Mouse (Mus musculus): ENCODE data around the gene Igf2bp2. TPM values are rescaled to one million over a fixed set of nuclear protein-coding genes. Genes with fewer than 3 reads are reported as not detected.

Gene Igf2bp2
- total and polyA plus RNA-seq, 2 experiments from 2014 or later = 5.5 to 8.7 TPM

DNA sequence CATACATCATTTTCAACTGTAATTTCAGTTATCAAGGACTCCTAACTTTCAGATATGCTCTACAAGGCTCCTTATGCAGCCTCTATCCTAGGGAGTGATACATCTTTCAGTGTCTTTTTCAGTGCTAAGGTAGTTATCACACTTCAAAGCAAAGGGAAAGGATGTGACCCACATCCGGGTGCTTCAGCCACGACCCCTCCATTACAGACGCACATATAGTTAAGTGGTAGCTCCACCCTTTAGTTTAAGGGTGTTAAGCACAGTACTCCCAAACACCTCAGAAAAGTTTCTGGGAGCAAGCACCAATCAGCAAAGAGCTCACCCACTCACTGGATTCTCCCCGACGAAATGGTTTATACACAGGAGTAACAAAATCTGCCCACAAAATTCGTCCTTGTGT is 88.0 kb downstream of the Igf2bp2 start:
- no peaks in the 10 kb centered on the region for H3K36me3 ChIP-seq (ENCODE audit: insufficient read depth, low read length)

GRCm38 (mm10) chr16:22071361-22071760 is 91.7 kb downstream of the Igf2bp2 start:
- WGBS = 79% methylated on average over 7 of the region's 7 CpGs
- no peak for ATAC-seq (ENCODE audit: low FRiP score)

More for the DNA sequence above, 88.0 kb downstream of the Igf2bp2 start:
- Histone ChIP-seq H3K4me2 (ENCODE audit: low read depth, low read length, poor library complexity, severe bottlenecking) (no peak overlapping the region), H3K27ac (ENCODE audit: low read depth, low read length) (no peak overlapping the region), H3K9ac (replicated peaks; ENCODE audit: low read length, poor library complexity, severe bottlenecking) (no peak overlapping the region), H3K4me1 (ENCODE audit: insufficient read depth, low read length) (no peaks in the 10 kb centered on the region; the same call in 1 of the 2 replicates), H3K27me3 (ENCODE audit: insufficient read depth, low read length) (no peaks in the 10 kb centered on the region), H3K9me3 (ENCODE audit: low read length) (no peaks in the 10 kb centered on the region), H3K4me3 (ENCODE audit: low read depth, low read length) (no peak overlapping the region)
- DNase-seq (ENCODE audit: low spot score) (no peak), ATAC-seq (ENCODE audit: low FRiP score) (no peak)
- no peak for TF ChIP-seq CTCF (IDR thresholded peaks at IDR 0.05)
- WGBS = 75% methylated on average over 6 of the region's 6 CpGs

DNA sequence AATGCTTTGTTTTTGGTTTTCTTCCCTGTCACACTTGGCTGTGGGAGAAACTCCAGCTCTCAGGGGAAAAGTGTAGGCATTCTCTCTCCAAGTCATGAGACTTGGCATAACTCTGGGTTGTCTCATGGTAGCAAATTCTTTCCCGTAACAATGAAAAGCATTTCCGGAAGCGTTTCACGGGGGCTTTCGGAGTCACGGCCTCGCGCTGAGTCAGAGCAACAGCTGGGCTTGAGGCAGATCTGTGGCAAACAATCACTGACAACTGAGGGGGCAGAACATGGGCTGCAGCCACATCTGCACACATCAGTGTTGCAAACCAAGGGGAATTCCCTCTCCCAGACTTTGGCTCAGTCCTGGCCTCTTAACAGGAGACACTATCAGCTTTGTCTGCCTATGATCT is 95.7 kb downstream of the Igf2bp2 start:
- no peaks in the 10 kb centered on the region for H3K9me3 ChIP-seq (ENCODE audit: low read length)
- H3K27me3 ChIP-seq (ENCODE audit: insufficient read depth, low read length) = no peaks in the 10 kb centered on the region
- DNase-seq (ENCODE audit: low spot score) (no peak), ATAC-seq (ENCODE audit: low FRiP score) (no peak)
- no peaks in the 10 kb centered on the region for H3K4me1 ChIP-seq (ENCODE audit: insufficient read depth, low read length)
- no peak overlapping the region for H3K9ac ChIP-seq (replicated peaks; ENCODE audit: low read length, poor library complexity, severe bottlenecking)
- H3K27ac ChIP-seq (ENCODE audit: low read depth, low read length) = no peak overlapping the region
- WGBS = 86% methylated on average over 8 of the region's 8 CpGs
- H3K36me3 ChIP-seq (ENCODE audit: insufficient read depth, low read length) = peaks cover 2% of the 10 kb centered on the region; the same call in 1 of the 2 replicates
- H3K4me2 ChIP-seq (ENCODE audit: low read depth, low read length, poor library complexity, severe bottlenecking) = no peak overlapping the region
- H3K4me3 ChIP-seq (ENCODE audit: low read depth, low read length) = no peak overlapping the region
- no peak for TF ChIP-seq CTCF (IDR thresholded peaks at IDR 0.05)

More at GRCm38 (mm10) chr16:22071361-22071760, 91.7 kb downstream of the Igf2bp2 start:
- H3K4me2 ChIP-seq (ENCODE audit: low read depth, low read length, poor library complexity, severe bottlenecking) = no peak overlapping the region
- no peaks in the 10 kb centered on the region for H3K9me3 ChIP-seq (ENCODE audit: low read length)
- no peak overlapping the region for H3K27ac ChIP-seq (ENCODE audit: low read depth, low read length)
- no peaks in the 10 kb centered on the region; the same call in 1 of the 2 replicates for H3K4me1 ChIP-seq (ENCODE audit: insufficient read depth, low read length)
- no peak for DNase-seq (ENCODE audit: low spot score)
- H3K36me3 ChIP-seq (ENCODE audit: insufficient read depth, low read length) = peaks cover 2% of the 10 kb centered on the region; the same call in 1 of the 2 replicates
- H3K4me3 ChIP-seq (ENCODE audit: low read depth, low read length) = no peak overlapping the region
- no peak overlapping the region for H3K9ac ChIP-seq (replicated peaks; ENCODE audit: low read length, poor library complexity, severe bottlenecking)
- no peaks in the 10 kb centered on the region for H3K27me3 ChIP-seq (ENCODE audit: insufficient read depth, low read length)
- TF ChIP-seq CTCF (IDR thresholded peaks at IDR 0.05) = peak; percentile 50

- Histone ChIP-seq H3K4me3 (ENCODE audit: low read depth, low read length) (no peak overlapping the region), H3K9ac (replicated peaks; ENCODE audit: low read length, poor library complexity, severe bottlenecking) (no peak overlapping the region), H3K36me3 (ENCODE audit: insufficient read depth, low read length) (peaks cover 5% of the 10 kb centered on the region; the same call in 1 of the 2 replicates), H3K4me2 (ENCODE audit: low read depth, low read length, poor library complexity, severe bottlenecking) (no peak overlapping the region), H3K9me3 (ENCODE audit: low read length) (no peaks in the 10 kb centered on the region), H3K4me1 (ENCODE audit: insufficient read depth, low read length) (no peaks in the 10 kb centered on the region), H3K27me3 (ENCODE audit: insufficient read depth, low read length) (no peaks in the 10 kb centered on the region), H3K27ac (ENCODE audit: low read depth, low read length) (no peak overlapping the region)
- no peak for ATAC-seq (ENCODE audit: low FRiP score)
- TF ChIP-seq CTCF (IDR thresholded peaks at IDR 0.05) = no peak
- DNase-seq (ENCODE audit: low spot score) = no peak
Measured at GRCm38 (mm10) chr16:22065536-22065935, 97.6 kb downstream of the Igf2bp2 start.

DNA sequence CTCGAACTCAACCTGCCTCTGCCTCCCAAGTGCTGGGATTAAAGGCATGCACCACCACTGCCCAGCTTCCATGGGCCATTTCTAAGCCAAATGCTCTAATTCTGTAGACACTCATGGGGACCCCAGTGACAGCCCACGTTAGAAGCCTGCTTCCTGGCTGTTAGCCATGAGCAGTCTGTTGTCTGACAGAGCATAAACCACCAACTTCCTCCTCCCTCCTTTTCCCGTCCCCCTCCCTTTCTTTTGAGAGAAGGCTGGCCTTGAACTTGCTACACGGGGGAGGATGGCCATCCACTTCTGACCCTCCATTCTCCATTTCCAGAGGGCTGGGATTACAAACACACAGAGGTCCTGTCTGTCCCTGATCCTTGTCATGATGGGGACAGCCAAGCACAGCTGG is 100.8 kb downstream of the Igf2bp2 start:
- H3K36me3 ChIP-seq (ENCODE audit: insufficient read depth, low read length) = 0 out of 2 replicates have a peak, but pooled peaks cover 2% of the 10 kb centered on the region
- no peak for TF ChIP-seq CTCF (IDR thresholded peaks at IDR 0.05)
- no peaks in the 10 kb centered on the region for H3K4me1 ChIP-seq (ENCODE audit: insufficient read depth, low read length)
- no peak overlapping the region for H3K4me3 ChIP-seq (ENCODE audit: low read depth, low read length)
- no peaks in the 10 kb centered on the region for H3K9me3 ChIP-seq (ENCODE audit: low read length)
- no peak overlapping the region for H3K4me2 ChIP-seq (ENCODE audit: low read depth, low read length, poor library complexity, severe bottlenecking)
- 75% methylated on average over 4 of the region's 4 CpGs for WGBS
- DNase-seq (ENCODE audit: low spot score) (no peak), ATAC-seq (ENCODE audit: low FRiP score) (no peak)
- no peak overlapping the region for H3K27ac ChIP-seq (ENCODE audit: low read depth, low read length)
- no peak overlapping the region for H3K9ac ChIP-seq (replicated peaks; ENCODE audit: low read length, poor library complexity, severe bottlenecking)
- H3K27me3 ChIP-seq (ENCODE audit: insufficient read depth, low read length) = no peaks in the 10 kb centered on the region

DNA sequence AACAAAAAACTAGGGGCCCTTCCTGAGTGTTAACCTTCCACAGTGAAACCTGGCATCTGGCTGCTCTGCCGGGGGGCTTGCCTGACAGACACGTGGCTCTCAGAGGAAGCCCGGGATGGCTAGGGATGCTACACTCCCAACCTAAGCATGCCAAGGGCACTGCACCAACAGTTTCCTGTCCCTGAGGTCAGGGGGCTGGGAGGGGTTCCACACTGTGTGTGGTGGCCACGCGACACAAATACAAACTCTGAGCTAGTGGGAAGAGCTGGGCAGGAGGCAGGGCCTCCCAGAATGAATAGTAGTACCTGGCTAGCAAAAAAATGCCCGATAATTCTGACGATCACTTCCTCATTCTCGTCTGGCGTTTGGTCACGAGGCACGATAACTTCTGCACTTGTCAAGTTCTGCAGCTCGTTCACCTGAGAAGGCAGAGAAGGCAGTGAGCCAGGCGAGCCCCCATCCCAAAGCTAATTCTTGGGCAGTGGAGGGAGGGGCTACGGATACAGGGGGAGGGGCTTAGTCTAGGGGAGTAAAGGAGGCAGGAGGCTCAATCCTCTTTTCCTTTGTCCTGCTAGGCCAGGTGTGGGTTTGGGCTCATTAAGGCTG is 101.4 kb downstream of the Igf2bp2 start:
- no peak for DNase-seq (ENCODE audit: low spot score)
- H3K27ac ChIP-seq (ENCODE audit: low read depth, low read length) = no peak overlapping the region
- H3K4me3 ChIP-seq (ENCODE audit: low read depth, low read length) = no peak overlapping the region
- H3K4me2 ChIP-seq (ENCODE audit: low read depth, low read length, poor library complexity, severe bottlenecking) = no peak overlapping the region
- WGBS = 83% methylated on average over 14 of the region's 14 CpGs
- H3K36me3 ChIP-seq (ENCODE audit: insufficient read depth, low read length) = 0 out of 2 replicates have a peak, but pooled peaks cover 2% of the 10 kb centered on the region
- no peak for ATAC-seq (ENCODE audit: low FRiP score)
- no peaks in the 10 kb centered on the region for H3K4me1 ChIP-seq (ENCODE audit: insufficient read depth, low read length)
- H3K27me3 ChIP-seq (ENCODE audit: insufficient read depth, low read length) = no peaks in the 10 kb centered on the region
- TF ChIP-seq CTCF (IDR thresholded peaks at IDR 0.05) = no peak
- no peak overlapping the region for H3K9ac ChIP-seq (replicated peaks; ENCODE audit: low read length, poor library complexity, severe bottlenecking)
- no peaks in the 10 kb centered on the region for H3K9me3 ChIP-seq (ENCODE audit: low read length)
